In genomic region chr1:74124991-74125552, GRCm38 (mm10) we compare ENCODE assay signal across 8 mouse cellular contexts. TPM values are rescaled to one million over a fixed set of nuclear protein-coding genes. Genes with fewer than 3 reads are reported as not detected.
A peak's percentile ranks its signal among the peaks of the same experiment; 100 is the strongest.
DNase-seq lines count a peak whose midpoint lies in the region; ATAC-seq and TF ChIP-seq lines count a peak whose summit lies in the region.

Gene Rufy4 (plus strand): TSS chr1:74125541.

- under 1% methylated on average over 12 of the region's 12 CpGs for WGBS in heart, adult 2 months
- WGBS in limb, embryonic 12.5 days = under 1% methylated on average over 12 of the region's 12 CpGs
- WGBS in midbrain, embryonic 14.5 days = 0% methylated on average over 12 of the region's 12 CpGs

- peaks cover 3% of the 10 kb centered on the region for H3K4me1 ChIP-seq in heart, adult 2 months (ENCODE audit: control insufficient read depth, insufficient read depth, low read length)
- 0 out of 2 replicates have a peak, but pooled peaks cover 6% of the 10 kb centered on the region for H3K4me1 ChIP-seq in limb, embryonic 12.5 days (replicated peaks)
- H3K4me1 ChIP-seq in midbrain, embryonic 14.5 days (ENCODE audit: control insufficient read depth, insufficient read depth, low read length) = peaks cover 11% of the 10 kb centered on the region

- peak within 1 kb of the TSS; percentile 97 for H3K4me2 ChIP-seq in limb, embryonic 12.5 days
- H3K4me2 ChIP-seq in midbrain, embryonic 14.5 days (ENCODE audit: low read length) = peak within 1 kb of the TSS; percentile 86

- no peaks in the 10 kb centered on the region for H3K36me3 ChIP-seq in heart, adult 2 months (ENCODE audit: control insufficient read depth, insufficient read depth, low read length)
- no peaks in the 10 kb centered on the region for H3K36me3 ChIP-seq in limb, embryonic 12.5 days
- H3K36me3 ChIP-seq in midbrain, embryonic 14.5 days (ENCODE audit: control insufficient read depth, insufficient read depth, low read length) = no peaks in the 10 kb centered on the region

- peak within 1 kb of the TSS; percentile 50 for H3K4me3 ChIP-seq in heart, adult 2 months
- H3K4me3 ChIP-seq in limb, embryonic 12.5 days (replicated peaks) = peak within 1 kb of the TSS; percentile 63
- peak within 1 kb of the TSS; percentile 45 for H3K4me3 ChIP-seq in midbrain, embryonic 14.5 days (replicated peaks; ENCODE audit: low read depth, low read length)

- no peaks in the 10 kb centered on the region for H3K79me2 ChIP-seq in heart, adult 2 months (replicated peaks; ENCODE audit: control insufficient read depth, insufficient read depth, low read length)

- intact Hi-C loops in heart, adult 2 months (cut with DNase I) = loop anchor here (1.0 to 5.0 kb wide), 3 partner anchors 41 to 223 kb away; no protein-coding TSS in a partner anchor

- peak within 1 kb of the TSS; percentile 51 for H3K27ac ChIP-seq in heart, adult 2 months
- no peak within 1 kb of the TSS for H3K27ac ChIP-seq in limb, embryonic 12.5 days
- no peak within 1 kb of the TSS for H3K27ac ChIP-seq in midbrain, embryonic 14.5 days (replicated peaks; ENCODE audit: low read depth, low read length)

- TF ChIP-seq CTCF in heart, adult 2 months (IDR thresholded peaks at IDR 0.05) = peak; percentile 93

- DNase-seq in urinary bladder, adult 18-20 months (ENCODE audit: low spot score in 2 of 2) = peak; percentile 51 to 63
- no peak for DNase-seq in urinary bladder, postnatal 10 days (ENCODE audit: low spot score)
- peak; percentile 82 for DNase-seq in embryo, embryonic 9.5 days (ENCODE audit: extremely low spot score)
- peak; percentile 72 to 78 for DNase-seq in heart, adult 2 months
- peak; percentile 79 for DNase-seq in kidney, adult 18-20 months
- DNase-seq in midbrain, embryonic 14.5 days = peak; percentile 89
- DNase-seq in spleen, adult 12 weeks (ENCODE audit: low spot score) = peak; percentile 54

- no peaks in the 10 kb centered on the region for H3K27me3 ChIP-seq in heart, adult 2 months (ENCODE audit: control insufficient read depth, insufficient read depth, low read length)
- peaks cover 51% of the 10 kb centered on the region for H3K27me3 ChIP-seq in limb, embryonic 12.5 days
- H3K27me3 ChIP-seq in midbrain, embryonic 14.5 days (ENCODE audit: control insufficient read depth, insufficient read depth, low read length) = peaks cover 13% of the 10 kb centered on the region; the same call in 1 of the 2 replicates

- no peak for TF ChIP-seq POLR2A in heart, adult 2 months (IDR thresholded peaks at IDR 0.05; ENCODE audit: insufficient read depth, low read depth, low read length)

- peak within 1 kb of the TSS; percentile 70 for H3K9ac ChIP-seq in heart, adult 2 months (ENCODE audit: low read depth, low read length)
- H3K9ac ChIP-seq in limb, embryonic 12.5 days (replicated peaks) = peak within 1 kb of the TSS; percentile 79
- H3K9ac ChIP-seq in midbrain, embryonic 14.5 days (replicated peaks; ENCODE audit: low read length) = peak within 1 kb of the TSS; percentile 50

- peak; percentile 70; the same call in 1 of the 2 replicates for TF ChIP-seq EP300 in heart, adult 2 months (IDR thresholded peaks at IDR 0.05; ENCODE audit: insufficient read depth, low read depth, low read length)

- ATAC-seq in limb, embryonic 12.5 days (ENCODE audit: insufficient number of reproducible peaks, insufficient read depth, low FRiP score, low TSS enrichment, low read depth) = peak; percentile 34; the same call in 1 of the 2 replicates
- ATAC-seq in midbrain, embryonic 14.5 days (ENCODE audit: low FRiP score, low TSS enrichment) = peak; percentile 57

- H3K9me3 ChIP-seq in limb, embryonic 12.5 days = no peaks in the 10 kb centered on the region
- H3K9me3 ChIP-seq in midbrain, embryonic 14.5 days (ENCODE audit: control insufficient read depth, low read length) = no peaks in the 10 kb centered on the region

RNA-seq across cellular contexts. Expression of gene Rufy4, which starts in this region (rescaled TPM):
- 1 to 10 TPM; 1.1 to 1.2 TPM for total RNA-seq in heart, adult 2 months (2021)
- 0.59 and 1.0 TPM in 2 replicates for polyA plus RNA-seq in heart, adult 2 months (2012; rRNA removed)
- polyA plus RNA-seq in limb, embryonic 12.5 days (2016; fragmentation: Nextera tagmentation; extraction: Ambion mirVana) = 0.15 and 0.18 TPM in 2 replicates
- 0.12 and 0.33 TPM in 2 replicates for polyA plus RNA-seq in midbrain, embryonic 14.5 days (2014; fragmentation: Nextera tagmentation; extraction: Ambion mirVana)

Comparison
In these comparisons a context has a peak if more than half of its experiments do, and no peak if none do; other contexts are left out.
1. Peak in ATAC-seq, H3K4me3 ChIP-seq, H3K9ac ChIP-seq and H3K4me2 ChIP-seq in limb, embryonic 12.5 days; RNA of the gene not detected or under 1 TPM.
2. Peak in DNase-seq, ATAC-seq, H3K4me3 ChIP-seq, H3K9ac ChIP-seq and H3K4me2 ChIP-seq in midbrain, embryonic 14.5 days; RNA of the gene not detected or under 1 TPM.